In genomic region chr17:26647283-26647682, GRCm38 (mm10) we compare ENCODE assay signal across 10 mouse cellular contexts. TPM values are rescaled to one million over a fixed set of nuclear protein-coding genes. Genes with fewer than 3 reads are reported as not detected.
DNase-seq lines count a peak whose midpoint lies in the region; ATAC-seq and TF ChIP-seq lines count a peak whose summit lies in the region.
"Had no signal": no experiment of that assay in that cellular context is flagged by ENCODE, and none has a peak within 500 bp of the region (broad histone marks: within the 10 kb centered on the region; RNA-seq: fewer than 3 reads in every experiment).

No protein-coding gene starts in this region.

- TF ChIP-seq EP300 in stomach, postnatal 0 days (optimal IDR thresholded peaks at IDR 0.05) = no peak

- H3K27ac ChIP-seq in heart, embryonic 16.5 days (ENCODE audit: low read length) = peak overlapping the region; percentile 19
- H3K27ac ChIP-seq in lung, embryonic 16.5 days (ENCODE audit: low read length) = no peak overlapping the region
- H3K27ac ChIP-seq in intestine, embryonic 15.5 days = peak overlapping the region; percentile 46
- peak overlapping the region; percentile 58 for H3K27ac ChIP-seq in stomach, postnatal 0 days (replicated peaks)
- H3K27ac ChIP-seq: midbrain, embryonic 12.5 days had no signal

- no peak overlapping the region for H3K4me3 ChIP-seq in heart, embryonic 16.5 days (ENCODE audit: low read length)
- no peak overlapping the region for H3K4me3 ChIP-seq in lung, embryonic 16.5 days (ENCODE audit: low read length)
- no peak overlapping the region for H3K4me3 ChIP-seq in lung, adult 2 months (replicated peaks; ENCODE audit: extremely low read depth, low read depth, low read length)
- H3K4me3 ChIP-seq in intestine, embryonic 15.5 days (replicated peaks) = no peak overlapping the region
- H3K4me3 ChIP-seq in stomach, postnatal 0 days (ENCODE audit: low read depth, low read length) = no peak overlapping the region
- H3K4me3 ChIP-seq: midbrain, embryonic 12.5 days had no signal

- H3K9ac ChIP-seq in heart, embryonic 16.5 days (ENCODE audit: low read length) = no peak overlapping the region
- H3K9ac ChIP-seq in lung, embryonic 16.5 days (ENCODE audit: low read length) = no peak overlapping the region
- no peak overlapping the region for H3K9ac ChIP-seq in intestine, embryonic 15.5 days
- no peak overlapping the region for H3K9ac ChIP-seq in stomach, postnatal 0 days (ENCODE audit: low read length)
- H3K9ac ChIP-seq: midbrain, embryonic 12.5 days had no signal

- H3K9me3 ChIP-seq in heart, embryonic 16.5 days (replicated peaks; ENCODE audit: control insufficient read depth, low read length) = no peaks in the 10 kb centered on the region
- no peaks in the 10 kb centered on the region for H3K9me3 ChIP-seq in lung, embryonic 16.5 days (ENCODE audit: control insufficient read depth, low read length)
- no peaks in the 10 kb centered on the region for H3K9me3 ChIP-seq in intestine, embryonic 15.5 days
- no peaks in the 10 kb centered on the region for H3K9me3 ChIP-seq in stomach, postnatal 0 days (ENCODE audit: control insufficient read depth, low read length)
- H3K9me3 ChIP-seq: midbrain, embryonic 12.5 days had no signal

- ATAC-seq in heart, embryonic 16.5 days (replicated peaks; ENCODE audit: extremely low read depth, insufficient read depth, low FRiP score) = no peak
- 0 out of 2 replicates have a peak, but pooled peaks have one; percentile 17 for ATAC-seq in lung, embryonic 16.5 days (ENCODE audit: low read depth)
- ATAC-seq in intestine, embryonic 15.5 days = peak; percentile 53
- ATAC-seq in stomach, postnatal 0 days (ENCODE audit: low FRiP score, low TSS enrichment) = no peak
- no peak for ATAC-seq in megakaryocyte-erythroid progenitor cell, adult 5-6 weeks (replicated peaks; ENCODE audit: low FRiP score, low TSS enrichment, poor library complexity, severe bottlenecking)

- no peak overlapping the region for H3K4me2 ChIP-seq in heart, embryonic 16.5 days (ENCODE audit: low read depth, low read length)
- H3K4me2 ChIP-seq in lung, embryonic 16.5 days (ENCODE audit: low read depth, low read length) = no peak overlapping the region
- no peak overlapping the region for H3K4me2 ChIP-seq in intestine, embryonic 15.5 days (replicated peaks)
- no peak overlapping the region for H3K4me2 ChIP-seq in stomach, postnatal 0 days (replicated peaks; ENCODE audit: low read depth)
- H3K4me2 ChIP-seq: midbrain, embryonic 12.5 days had no signal

- no peak for TF ChIP-seq CTCF in lung, adult 2 months (IDR thresholded peaks at IDR 0.05; ENCODE audit: insufficient read depth, low read length)
- no peak for TF ChIP-seq CTCF in stomach, postnatal 0 days (IDR thresholded peaks at IDR 0.05; ENCODE audit: low read depth)

- DNase-seq in heart, adult 8-10 months (ENCODE audit: low spot score) = no peak
- DNase-seq in lung, adult 2 months = no peak
- no peak for DNase-seq in stomach, postnatal 0 days (ENCODE audit: low spot score)
- DNase-seq: kidney, postnatal 10 days; left cerebral cortex, postnatal 4 days had no signal

- 38% methylated on average over 13 of the region's 13 CpGs for WGBS in heart, embryonic 16.5 days
- 35% methylated on average over 13 of the region's 13 CpGs for WGBS in lung, embryonic 16.5 days
- 38% methylated on average over 13 of the region's 13 CpGs for WGBS in lung, adult 2 months
- 42% methylated on average over 13 of the region's 13 CpGs for WGBS in intestine, embryonic 15.5 days
- WGBS in stomach, postnatal 0 days = 47% methylated on average over 13 of the region's 13 CpGs

- no peaks in the 10 kb centered on the region for H3K27me3 ChIP-seq in heart, embryonic 16.5 days (ENCODE audit: control insufficient read depth, insufficient read depth, low read length)
- H3K27me3 ChIP-seq in lung, embryonic 16.5 days (ENCODE audit: control insufficient read depth, insufficient read depth, low read depth, low read length) = no peaks in the 10 kb centered on the region
- no peaks in the 10 kb centered on the region for H3K27me3 ChIP-seq in intestine, embryonic 15.5 days (replicated peaks)
- H3K27me3 ChIP-seq in stomach, postnatal 0 days (ENCODE audit: control insufficient read depth, insufficient read depth, low read length) = no peaks in the 10 kb centered on the region
- H3K27me3 ChIP-seq: midbrain, embryonic 12.5 days had no signal

- peaks cover 17% of the 10 kb centered on the region for H3K4me1 ChIP-seq in heart, embryonic 16.5 days (ENCODE audit: control insufficient read depth, insufficient read depth, low read length)
- H3K4me1 ChIP-seq in lung, embryonic 16.5 days (replicated peaks; ENCODE audit: control insufficient read depth, insufficient read depth, low read length) = no peaks in the 10 kb centered on the region
- H3K4me1 ChIP-seq in lung, adult 2 months (ENCODE audit: control insufficient read depth, insufficient read depth, low read length) = peaks cover 6% of the 10 kb centered on the region; the same call in 1 of the 2 replicates
- no peaks in the 10 kb centered on the region for H3K4me1 ChIP-seq in intestine, embryonic 15.5 days (replicated peaks)
- no peaks in the 10 kb centered on the region for H3K4me1 ChIP-seq in stomach, postnatal 0 days (replicated peaks; ENCODE audit: control insufficient read depth, insufficient read depth)

- TF ChIP-seq POLR2A in lung, adult 2 months (IDR thresholded peaks at IDR 0.05; ENCODE audit: borderline replicate concordance, extremely low read depth, low read depth, low read length) = no peak

- H3K36me3 ChIP-seq in heart, embryonic 16.5 days (ENCODE audit: control insufficient read depth, insufficient read depth) = peaks cover 26% of the 10 kb centered on the region
- H3K36me3 ChIP-seq in lung, embryonic 16.5 days (ENCODE audit: control insufficient read depth, insufficient read depth, low read length) = peaks cover 22% of the 10 kb centered on the region
- H3K36me3 ChIP-seq in intestine, embryonic 15.5 days = peaks cover 28% of the 10 kb centered on the region
- H3K36me3 ChIP-seq in stomach, postnatal 0 days (ENCODE audit: control insufficient read depth, insufficient read depth, low read length) = peaks cover 10% of the 10 kb centered on the region

RNA-seq across cellular contexts. Expression of gene Atp6v0e, which starts 15.7 kb away (rescaled TPM):
- 216 and 249 TPM in 2 replicates for polyA plus RNA-seq in heart, embryonic 16.5 days (2015; fragmentation: Nextera tagmentation; extraction: Ambion mirVana)
- total RNA-seq in heart, adult 8-10 months (2022) = 10 to 100 TPM; 55.2 to 67.1 (median 65.5) TPM
- 186 and 203 TPM in 2 replicates for polyA plus RNA-seq in lung, embryonic 16.5 days (2015; fragmentation: Nextera tagmentation; extraction: Ambion mirVana)
- polyA plus RNA-seq in lung, adult 2 months (2012; rRNA removed) = 194 and 219 TPM in 2 replicates
- polyA plus RNA-seq in intestine, embryonic 15.5 days (2015; fragmentation: Nextera tagmentation; extraction: Ambion mirVana) = 259 and 286 TPM in 2 replicates
- polyA plus RNA-seq in stomach, postnatal 0 days (2015; fragmentation: Nextera tagmentation; extraction: Ambion mirVana) = 334 and 340 TPM in 2 replicates
- 212 and 213 TPM in 2 replicates for total RNA-seq in megakaryocyte-erythroid progenitor cell, adult 5-6 weeks (2014; fragmentation: Nextera tagmentation)
- total RNA-seq in megakaryocyte-erythroid progenitor cell, adult 5-6 weeks (2017) = 270 and 362 TPM in 2 replicates

Comparison
In these comparisons a context has a peak if more than half of its experiments do, and no peak if none do; other contexts are left out.
1. ATAC-seq: peak in lung, embryonic 16.5 days (single experiment) and intestine, embryonic 15.5 days (single experiment); none in heart, embryonic 16.5 days (single experiment), stomach, postnatal 0 days (single experiment) and megakaryocyte-erythroid progenitor cell, adult 5-6 weeks (single experiment).